Mouse (Mus musculus) lung, postnatal 25 days (tissue): ENCODE results near the gene Aurkb.

ENCODE experiments used
- DNase-seq: peaks from one replicate; pipeline ENCODE4 v3.0.0; 2022; ENCODE audit warnings: low spot score

The Aurkb gene

DNA sequence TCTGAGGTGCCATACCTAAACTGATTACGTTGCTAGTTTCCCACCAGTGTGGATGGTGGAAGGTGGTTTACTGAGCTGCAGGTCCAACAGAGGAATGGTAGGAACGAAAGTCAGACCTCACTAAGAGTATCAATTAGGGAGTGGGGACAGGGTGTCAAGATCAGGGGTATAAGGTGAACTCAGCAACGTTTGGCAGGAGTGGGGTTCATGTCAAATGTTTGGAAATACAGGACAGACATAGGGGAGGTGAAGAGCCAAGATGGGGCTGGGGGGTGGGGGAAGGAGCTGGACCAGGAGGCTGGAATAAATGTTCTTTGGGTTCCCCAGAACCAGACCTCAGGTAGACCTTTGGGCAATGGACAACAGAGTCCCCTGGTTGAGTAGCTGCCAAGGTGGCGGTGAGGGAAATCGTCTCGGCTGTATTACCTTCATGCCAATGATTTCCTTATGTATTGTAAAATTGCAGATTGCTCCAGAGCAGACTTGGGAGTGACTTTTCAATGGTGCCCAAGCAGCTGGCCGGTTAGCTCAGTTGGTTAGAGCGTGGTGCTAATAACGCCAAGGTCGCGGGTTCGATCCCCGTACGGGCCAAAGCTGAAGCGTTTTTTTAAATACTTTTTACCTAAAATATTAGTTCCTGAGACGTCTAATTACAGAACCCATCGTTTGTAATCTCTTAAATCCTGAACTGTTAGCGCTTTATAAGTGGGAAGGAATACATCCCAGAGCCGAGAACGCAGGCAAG, 8.8 kb upstream of the Aurkb start:
- DNase-seq, result peak; percentile 91

DNA sequence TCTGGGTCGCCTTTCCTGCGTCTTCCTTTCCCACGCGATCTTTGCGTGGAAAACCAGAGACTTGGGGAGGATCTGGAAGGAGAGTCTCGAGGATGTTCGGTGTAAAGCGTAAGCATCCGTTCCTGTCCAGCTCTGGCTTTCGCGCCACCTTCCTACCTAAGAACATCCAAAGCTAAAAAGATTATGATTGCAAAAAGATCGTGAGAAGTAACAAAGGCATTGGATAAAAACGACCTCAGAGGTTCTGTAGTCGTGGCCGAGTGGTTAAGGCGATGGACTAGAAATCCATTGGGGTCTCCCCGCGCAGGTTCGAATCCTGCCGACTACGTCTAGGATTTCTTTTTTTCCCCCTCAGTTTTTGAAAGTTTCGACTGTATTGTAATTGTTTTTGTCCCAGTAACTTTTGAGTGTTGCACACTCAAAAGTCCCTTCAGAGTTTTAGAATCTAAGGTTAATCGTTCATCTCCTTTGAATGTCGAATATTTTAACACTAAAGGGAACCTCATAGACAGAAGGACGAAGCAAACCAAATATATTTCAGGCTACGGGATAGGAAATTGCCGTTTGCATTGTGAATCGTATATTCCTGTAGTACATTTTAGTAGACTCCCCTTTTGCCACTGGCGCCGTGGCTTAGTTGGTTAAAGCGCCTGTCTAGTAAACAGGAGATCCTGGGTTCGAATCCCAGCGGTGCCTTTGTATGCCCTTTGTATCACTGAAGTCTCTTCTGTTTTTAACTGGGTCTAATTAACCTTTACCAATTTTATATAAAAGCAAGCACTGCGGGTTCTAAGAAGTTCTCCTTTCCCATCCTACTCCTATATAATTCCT, 8.0 kb upstream of the Aurkb start:
- DNase-seq, result peak; percentile 88

DNA sequence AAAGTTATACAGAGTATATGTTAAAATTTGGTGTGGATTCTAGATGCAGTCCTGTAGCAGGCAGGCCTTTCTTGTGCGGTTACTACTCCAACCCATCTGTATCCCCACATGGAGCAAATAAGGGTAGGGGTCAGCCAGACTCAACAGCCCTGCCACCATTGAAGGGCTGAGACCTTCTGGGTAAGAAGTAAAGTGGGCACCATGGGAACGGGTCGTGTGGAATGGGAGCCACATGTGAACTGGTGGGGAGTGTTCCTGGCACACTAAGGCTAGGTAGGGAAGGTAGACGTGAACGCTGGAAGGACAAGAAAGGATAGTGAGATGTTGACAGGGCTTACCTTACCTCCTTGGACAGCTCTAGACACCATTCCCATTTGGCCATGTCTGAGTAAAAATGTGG, 7.3 kb upstream of the Aurkb start:
- DNase-seq, result no peak

DNA sequence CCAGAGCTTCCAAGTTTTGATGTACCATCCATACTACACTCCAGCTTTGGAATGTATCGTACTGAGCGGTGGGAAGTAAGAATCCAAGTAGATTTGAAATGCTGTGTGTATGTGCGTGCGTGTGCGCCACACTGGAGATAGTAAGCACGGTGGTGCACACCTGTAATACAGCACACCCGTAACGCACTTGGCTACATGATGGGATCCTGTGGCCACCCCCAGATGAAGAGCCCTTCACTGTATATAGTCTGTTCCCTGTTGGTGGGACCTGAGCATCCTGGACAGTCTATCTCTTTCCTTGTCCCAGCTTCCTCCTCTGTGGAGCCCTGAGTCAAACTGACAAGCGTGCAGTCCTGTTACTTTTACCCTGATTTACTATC, 938 bp downstream of the Aurkb start:
- no peak for DNase-seq

DNA sequence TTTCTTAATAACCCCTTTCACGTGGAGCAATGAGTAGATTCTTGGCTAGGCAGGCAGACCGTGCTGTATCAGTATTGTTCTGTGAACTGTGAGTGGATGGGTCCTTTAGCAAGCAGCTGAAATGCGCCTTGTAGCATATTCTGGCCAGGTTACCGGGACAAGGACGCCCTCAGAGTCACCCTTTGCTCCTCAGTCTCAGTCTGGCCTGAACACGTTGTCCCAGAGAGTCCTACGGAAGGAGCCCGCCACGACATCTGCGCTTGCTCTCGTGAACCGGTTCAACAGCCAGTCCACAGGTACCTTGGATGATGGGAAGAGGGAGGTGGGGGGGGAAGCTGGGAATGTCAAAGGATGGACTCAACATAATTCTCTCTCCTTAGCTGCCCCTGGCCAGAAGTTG, 2.1 kb downstream of the Aurkb start:
- no peak for DNase-seq

DNA sequence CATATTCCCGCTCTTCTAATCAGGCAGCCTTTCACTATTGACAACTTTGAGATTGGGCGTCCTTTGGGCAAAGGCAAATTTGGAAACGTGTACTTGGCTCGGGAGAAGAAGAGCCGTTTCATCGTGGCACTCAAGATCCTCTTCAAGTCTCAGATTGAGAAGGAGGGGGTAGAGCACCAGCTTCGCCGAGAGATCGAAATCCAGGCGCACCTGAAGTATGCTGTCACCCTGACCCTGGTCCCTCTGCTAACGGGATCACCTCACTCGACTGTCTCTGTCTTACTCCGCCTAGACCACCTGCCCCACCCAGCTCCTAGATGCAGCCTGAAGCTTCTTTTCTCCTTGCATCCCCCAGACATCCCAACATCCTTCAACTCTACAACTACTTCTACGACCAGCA, 2.7 kb downstream of the Aurkb start:
- DNase-seq, result no peak

DNA sequence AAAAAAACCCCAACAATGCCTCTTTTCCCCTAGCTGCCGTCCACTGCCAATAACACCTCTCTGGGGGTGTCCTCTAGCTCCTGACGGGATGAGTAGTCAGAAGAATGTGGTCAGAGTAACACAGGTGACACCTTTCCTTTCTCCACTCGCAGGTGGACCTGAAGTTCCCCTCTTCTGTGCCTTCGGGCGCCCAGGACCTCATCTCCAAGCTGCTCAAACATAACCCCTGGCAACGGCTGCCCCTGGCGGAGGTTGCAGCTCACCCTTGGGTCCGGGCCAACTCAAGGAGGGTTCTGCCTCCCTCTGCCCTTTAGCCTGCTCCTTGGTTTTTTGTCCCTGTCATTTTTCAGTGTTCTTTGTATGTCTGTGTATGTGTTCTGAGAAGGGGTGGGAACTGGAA, 5.3 kb downstream of the Aurkb start:
- no peak for DNase-seq

DNA sequence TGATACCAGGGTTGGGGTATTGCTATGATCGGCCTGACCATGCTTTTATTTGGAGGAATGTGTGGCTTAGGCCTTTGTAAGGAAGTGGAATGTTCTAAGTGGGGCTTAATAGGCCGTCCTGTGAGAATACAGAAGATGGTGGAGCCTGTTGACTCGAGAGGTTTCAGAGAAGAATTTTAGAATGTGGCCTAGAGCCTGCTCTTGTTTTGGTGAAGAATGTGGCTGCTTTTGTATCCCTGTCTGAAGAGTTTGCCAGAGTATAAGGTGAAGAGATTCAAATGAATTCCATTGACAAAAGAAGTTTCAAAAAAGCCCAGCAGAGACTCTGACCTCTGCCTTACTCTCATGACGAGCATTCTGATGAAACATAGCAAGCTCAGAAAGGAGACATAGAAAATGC, 6.3 kb downstream of the Aurkb start:
- DNase-seq, result no peak

DNA sequence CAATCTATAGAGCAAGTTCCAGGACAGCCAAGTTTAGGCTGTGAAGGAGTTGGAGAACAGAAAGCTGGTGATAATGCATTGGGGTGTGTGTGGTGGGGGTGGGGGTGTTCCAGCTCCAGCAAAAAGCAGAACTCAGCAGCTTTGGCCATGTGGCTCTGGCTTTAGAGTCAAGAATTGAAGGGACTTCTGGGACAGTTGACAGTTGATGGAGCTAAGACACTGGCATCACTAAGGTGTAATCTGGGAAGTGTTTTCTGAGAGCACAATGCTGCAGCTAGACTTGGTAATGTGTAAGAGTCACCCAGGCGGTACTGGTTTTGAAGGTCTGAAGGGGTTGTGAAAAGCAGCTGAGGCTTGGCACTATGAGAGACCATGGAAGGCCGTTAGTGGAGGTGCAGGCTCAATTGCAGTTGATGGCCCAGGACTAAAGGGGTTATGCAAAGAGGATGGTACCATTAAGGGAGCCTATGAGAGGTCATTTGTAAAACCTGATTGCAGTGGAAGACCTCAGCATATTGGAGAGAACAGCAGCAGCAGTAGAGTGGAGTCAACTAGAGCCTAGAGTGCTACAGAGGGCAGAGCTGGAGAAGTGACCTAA, 7.5 kb downstream of the Aurkb start:
- no peak for DNase-seq

DNA sequence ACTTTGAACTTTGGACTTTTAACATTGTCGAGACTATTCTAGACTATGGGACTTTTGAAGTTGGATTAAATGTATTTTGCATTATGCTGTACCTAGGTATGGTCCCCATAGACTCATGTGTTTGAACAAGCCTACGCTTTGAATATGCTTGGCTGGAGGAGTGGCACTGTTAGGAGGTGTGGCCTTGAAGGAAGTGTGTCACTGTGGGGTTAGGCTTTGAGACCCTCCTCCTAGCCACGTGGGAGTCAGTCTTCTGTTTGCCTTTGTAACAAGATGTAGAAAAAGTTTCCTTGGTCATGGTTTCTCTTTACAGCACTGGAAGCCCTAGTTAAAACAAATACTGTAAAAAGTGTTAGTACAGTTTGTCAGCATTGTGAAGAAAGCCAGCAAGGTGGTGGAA, 8.4 kb downstream of the Aurkb start:
- no peak for DNase-seq

DNA sequence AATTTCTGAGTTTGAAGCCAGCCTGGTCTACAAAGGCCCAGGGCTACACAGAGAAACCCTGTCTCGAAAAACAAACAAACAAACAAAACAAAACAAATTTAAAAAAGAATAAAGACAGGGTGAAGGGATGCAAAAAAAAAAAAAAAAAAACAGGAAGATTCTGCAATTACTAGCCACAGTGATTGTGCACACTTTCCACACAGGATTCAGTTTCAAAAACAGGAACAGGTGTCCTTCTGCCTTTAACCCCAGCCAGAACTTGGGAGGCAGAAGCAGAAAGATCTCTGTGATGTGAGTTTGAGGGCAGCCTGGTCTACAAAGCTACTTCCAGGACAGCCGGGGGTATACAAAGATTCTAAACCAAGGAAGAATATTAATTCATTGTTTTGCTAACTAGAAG, 12.8 kb downstream of the Aurkb start:
- no peak for DNase-seq

DNA sequence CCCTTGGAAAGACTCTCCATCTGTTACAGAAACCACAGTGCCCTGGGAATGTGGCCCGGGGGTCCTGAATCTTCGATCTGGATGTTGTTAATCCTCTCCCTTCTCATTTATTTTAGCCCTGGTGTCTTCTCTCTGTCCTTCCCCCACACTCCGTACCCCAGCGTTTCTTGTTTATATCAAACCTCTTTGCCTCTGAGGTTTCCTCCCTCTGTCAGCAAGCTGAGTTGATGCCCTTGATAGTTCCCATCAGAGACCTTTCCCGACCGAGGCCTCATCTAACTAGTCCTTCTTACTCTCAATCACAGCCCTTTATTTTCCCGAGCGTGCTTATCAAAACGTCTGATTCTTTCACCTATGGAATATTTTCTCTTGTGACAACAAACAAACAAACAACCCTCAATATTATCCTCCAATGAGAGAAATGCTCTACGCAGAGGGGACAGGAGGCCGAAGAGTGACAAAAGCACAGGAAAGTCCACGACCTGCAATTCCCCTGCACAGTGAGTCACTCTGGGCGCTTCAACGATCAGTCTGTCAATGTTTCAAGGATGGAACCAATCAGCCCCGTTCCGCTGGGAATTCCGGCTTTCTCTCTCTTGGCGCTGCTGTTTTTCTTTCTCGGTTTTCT, 13.4 kb downstream of the Aurkb start:
- DNase-seq, result no peak

DNA sequence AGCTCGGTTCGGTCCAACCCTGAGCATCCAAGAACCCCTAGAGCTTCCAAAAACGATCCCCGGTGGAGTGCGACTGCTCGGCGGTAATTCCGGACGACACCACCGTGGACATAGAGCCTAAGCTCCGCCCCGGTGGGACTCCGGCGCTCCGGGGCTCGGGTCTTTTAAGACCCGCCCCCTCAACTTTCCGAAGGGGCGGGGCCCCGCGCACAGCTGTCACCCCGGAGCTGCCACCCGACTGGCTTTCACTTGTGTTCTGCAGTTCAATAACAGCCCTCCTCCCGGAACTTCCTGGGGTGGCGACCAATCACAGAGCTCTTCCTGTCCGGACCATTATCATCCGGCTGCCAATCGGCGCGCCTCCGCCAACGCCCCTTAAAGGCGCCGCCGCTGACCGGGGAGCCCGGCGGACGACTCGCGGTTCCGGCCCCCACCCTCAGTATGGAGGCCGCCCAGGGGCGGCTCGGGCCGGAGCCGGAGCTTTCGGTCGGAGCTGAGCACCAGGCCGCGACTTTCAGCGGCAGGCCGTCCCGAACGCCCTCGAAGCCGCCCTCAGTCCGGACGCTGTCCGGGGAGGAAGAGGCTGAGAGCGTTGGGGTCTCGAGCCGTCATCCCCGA, 14.0 kb downstream of the Aurkb start, which contains the start of gene Borcs6:
Gene Borcs6 (plus strand): TSS at position 361 of the 618 bp plus-strand sequence.
- peak; percentile 99 for DNase-seq

DNA sequence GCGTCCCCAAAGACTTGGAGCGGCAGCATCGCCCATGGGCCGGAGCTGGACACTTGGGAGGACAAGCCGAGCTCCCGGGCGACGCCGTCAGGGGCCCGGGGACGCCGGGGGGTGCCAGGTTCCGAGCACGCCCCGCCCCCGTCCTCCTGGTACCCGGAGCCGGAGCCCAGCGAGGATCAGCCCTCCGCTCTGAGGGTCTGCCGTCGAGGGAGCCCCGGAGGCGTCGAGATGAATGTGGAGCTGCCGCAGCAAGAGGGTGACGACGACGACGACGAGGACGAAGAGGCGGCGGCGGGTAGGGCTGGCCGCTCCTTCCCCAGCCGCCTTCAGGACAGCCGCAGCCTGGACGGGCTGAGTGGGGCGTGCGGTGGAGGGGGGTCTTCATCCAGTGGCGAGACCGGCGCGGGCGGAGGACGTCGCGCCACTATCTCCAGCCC, 14.5 kb downstream of the Aurkb start:
- no peak for DNase-seq

DNA sequence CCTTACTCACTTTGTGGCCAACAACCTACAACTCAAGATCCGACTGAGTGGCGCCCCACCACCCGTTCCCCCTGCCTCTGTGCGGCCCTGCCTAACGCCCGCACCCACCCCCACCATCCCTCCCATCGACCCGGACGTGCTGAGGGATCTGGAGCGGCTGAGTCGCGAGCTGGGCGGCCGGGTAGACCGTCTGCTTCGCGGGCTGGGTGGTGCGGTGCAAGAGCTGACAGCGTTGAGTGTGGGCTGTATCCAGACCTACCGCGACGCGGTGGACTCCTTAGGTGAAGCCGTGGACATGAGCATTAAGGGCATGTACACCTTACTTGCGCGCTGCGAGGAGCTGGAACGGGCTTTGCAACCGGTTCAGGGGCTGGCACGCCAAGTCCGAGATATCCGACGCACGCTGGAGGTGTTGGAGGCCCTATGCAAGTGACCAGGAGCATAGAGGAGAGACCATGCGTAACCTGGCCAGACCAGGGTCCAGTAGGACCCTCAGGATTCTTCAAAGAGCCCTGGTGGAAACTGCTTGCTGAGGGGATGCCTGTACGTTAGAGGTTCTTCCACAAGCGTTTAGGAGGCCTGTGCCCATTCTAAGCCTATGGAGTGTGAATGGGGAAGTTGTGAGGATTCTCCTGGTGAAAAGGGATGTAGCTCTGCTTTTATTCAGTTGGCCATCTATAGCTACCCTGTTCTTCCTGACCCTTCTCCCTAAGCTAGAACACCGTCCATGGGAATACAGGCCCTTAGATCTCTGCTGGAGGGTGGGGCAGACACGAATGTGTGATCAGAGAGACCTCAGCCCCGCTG, 15.2 kb downstream of the Aurkb start:
- no peak for DNase-seq

DNA sequence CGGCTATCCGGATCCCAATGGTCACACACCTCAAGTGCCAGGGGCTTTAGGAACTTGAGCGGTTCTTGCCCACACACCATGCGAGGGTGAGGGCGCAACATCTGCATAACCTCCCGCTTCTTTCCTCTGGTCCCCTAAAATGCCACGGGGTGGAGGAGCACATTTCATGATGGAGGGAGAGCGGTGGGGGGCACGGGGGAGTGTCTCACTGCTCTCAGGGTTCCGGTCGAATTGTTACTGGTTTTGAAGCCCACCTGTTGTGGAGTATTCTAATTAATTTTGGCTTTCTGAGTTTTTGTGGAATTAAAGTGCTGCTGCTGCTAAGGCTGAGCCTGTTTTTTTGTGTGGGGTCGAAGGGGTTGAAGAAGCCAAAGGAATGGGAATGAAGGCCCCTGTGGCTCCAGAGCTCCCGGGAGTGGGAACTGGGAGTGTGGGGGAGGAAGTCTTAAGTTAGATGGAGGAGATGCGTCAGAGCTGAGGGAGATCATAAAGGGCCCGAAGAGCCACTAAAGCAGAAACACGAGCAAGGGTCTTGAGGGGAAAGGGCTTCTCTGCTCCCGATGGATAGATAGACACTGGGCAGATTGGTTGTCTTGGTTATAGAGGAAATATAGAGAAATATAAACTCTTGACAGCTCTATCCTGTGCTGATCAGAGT, 15.9 kb downstream of the Aurkb start:
- no peak for DNase-seq

DNA sequence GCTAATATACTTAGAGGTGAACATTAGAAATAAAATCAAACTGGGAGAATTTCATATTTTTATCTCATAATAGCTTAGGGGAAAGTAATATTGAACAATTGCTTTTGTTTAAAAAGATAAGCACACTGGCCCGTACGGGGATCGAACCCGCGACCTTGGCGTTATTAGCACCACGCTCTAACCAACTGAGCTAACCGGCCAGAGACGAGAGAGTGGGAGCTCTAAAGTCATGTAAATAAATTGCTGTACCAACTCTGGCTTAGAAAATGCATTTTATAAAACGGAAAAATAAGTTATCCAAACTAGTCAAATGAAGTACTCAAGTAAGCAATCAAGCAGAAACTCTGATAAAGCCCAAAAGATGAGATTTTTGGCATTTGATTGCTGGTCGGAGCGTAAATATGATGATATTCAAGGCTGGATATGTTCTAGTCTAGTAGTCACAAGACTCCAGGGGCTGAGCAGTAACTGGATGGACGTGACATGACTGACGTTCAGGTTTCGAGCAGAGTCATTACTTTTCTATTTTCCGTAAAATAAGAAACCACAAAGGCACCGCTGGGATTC, 16.8 kb downstream of the Aurkb start:
- DNase-seq, result peak; percentile 80

DNA sequence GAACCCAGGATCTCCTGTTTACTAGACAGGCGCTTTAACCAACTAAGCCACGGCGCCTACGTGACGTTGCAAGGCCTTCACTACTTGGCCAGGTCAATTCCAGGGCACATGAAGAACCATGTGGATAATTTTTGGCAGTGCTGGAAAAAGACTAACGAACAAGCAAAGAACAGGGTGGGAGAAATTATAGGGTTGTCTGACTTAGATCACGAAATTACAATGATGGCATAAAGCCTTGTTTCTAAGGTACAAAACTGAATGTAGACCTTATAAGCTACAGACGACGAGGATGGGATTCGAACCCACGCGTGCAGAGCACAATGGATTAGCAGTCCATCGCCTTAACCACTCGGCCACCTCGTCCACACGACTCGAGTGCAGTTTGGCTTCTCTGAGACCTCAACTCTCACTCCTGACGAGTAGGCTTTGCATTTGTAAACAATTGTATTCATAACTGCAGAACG, 17.3 kb downstream of the Aurkb start:
- peak; percentile 97 for DNase-seq

DNA sequence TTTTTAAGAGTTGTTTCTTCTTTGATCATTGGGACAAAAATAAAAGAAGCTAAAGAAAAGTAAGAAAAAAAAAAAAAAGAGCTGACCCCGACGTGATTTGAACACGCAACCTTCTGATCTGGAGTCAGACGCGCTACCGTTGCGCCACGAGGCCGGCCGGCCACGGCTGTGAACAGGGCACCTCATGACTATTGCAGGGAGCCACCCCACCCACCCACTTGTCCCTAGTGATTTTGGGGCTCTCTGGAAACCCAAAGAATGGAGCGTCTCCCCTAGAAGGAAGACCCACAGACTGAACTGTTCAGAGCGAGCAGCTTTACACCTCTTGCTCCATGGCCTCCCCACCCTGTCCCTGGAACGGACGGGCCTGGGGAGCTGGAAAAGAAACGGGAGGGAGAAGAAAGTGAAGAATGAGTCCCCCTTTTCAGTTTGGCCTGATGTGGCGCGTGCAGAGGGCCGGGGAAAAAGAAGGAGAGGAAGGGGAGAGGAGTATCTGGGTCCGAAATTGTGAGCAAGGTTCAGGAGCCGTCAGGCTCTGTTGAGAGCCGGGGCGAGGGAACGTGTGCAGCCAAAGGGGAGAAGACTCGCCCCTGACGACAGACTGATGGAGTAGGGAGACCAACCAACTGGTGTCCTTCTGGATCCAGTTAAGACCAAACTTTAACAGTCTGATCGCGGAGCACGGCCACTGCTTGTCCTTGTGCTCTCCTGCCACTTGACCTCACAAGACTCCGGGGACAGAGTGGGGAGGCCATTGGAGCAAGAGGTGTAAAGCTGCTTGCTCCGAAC, 18.2 kb downstream of the Aurkb start:
- peak; percentile 64 for DNase-seq
